Mouse (Mus musculus) fibroblast of lung, adult 2 months (primary cell): ENCODE measurements at regions not wholly inside any gene's neighbourhood (a gene's known extent, or its start where the extent isn't known, plus 50 kb on each side); places are given as distances from the start of the nearest gene placed in this dataset.
"Not testable (repeated sequence)": the region's sequence is repeated elsewhere in the genome, so short reads cannot be mapped to it uniquely, and the experiment has no call there.

Experiments used
- DNase-seq: peaks from one replicate; pipeline ENCODE4 v3.0.0-alpha.2; 2011; ENCODE audit warnings: low read depth

DNA sequence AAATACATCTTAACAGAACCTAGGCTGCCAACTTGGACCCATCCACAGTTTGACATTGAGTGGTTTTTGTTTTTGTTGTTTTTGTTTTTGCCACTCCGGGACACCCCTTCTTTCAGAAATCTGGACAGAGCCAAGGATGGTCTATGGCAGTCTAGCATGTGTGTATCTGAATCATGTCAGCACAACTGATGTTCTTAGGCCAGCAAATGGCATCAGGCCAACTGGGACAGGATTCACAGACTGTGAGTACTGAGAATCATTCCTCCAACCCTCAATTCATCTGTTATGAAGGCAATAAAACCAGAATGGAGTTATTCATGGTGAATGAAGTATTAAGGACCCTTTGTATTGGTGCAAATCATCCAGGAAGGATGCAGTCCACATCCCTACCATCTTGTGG is 1372.5 kb upstream of the Rag2 start:
- no peak for DNase-seq

- no peak for DNase-seq
These were observed 1365.2 kb upstream of the Rag2 start for GRCm38 (mm10) chr2:100259136-100259853.

DNA sequence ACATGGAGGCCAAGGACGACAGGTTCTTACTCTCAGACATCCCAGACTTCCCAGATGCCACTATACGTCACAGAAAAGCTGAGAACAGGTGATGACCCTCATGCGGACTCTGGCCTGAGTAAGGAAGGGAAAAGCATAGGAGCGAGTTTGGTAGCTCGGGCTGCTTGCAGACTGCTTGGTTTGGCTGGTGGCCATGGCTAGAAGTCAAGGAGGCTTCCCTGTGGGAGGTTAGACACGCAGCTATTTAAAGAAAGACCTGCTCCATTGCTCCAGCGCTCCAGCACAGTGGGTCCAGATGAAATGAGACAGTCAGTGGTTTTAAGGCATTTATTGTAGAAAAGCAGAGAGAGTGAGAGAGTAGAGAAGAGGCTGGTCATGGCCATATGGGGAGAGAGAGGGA is 1318.0 kb upstream of the Rag2 start:
- DNase-seq: no peak

- DNase-seq: no peak
These were observed 1311.7 kb upstream of the Rag2 start for GRCm38 (mm10) chr2:100312750-100313275.

- DNase-seq: peak; percentile 26
These were observed 1304.1 kb upstream of the Rag2 start for GRCm38 (mm10) chr2:100320461-100320860.

DNA sequence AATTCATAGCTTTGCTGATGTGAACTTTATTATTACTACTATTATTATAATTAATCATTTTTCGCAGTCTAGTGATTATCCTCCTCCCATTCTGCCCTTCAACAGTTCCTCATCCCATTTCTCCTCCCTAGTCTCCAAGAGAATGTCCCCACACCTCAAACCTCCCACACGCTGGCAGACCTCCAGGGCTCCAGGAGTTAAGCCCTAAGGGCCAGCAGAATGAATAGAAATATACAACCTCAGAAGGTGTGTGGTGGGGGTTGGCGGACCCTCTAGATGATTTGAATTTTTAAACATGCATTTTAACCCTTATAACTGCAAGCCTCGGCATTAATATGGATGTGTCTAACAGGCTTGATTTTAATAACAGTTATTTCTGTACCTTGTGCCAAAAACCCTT is 1283.8 kb upstream of the Rag2 start:
- DNase-seq: no peak

- DNase-seq: no peak
These were observed 1279.5 kb upstream of the Rag2 start for GRCm38 (mm10) chr2:100344921-100345425.

DNA sequence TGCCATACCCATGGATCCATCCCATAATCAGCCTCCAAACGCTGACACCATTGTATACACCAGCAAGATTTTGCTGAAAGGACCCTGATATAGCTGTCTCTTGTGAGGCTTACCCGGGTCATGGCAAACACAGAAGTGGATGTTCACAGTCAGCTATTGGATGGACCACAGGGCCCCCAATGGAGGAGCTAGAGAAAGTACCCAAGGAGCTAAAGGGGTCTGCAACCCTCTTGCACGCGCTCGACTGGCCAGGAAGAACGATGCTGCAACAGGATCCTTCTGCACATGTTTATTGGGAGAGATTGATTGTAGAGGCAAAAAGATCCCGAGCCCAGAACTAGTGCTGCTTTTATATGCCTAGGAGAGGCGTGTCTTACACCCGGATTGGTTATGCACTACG is 1258.9 kb upstream of the Rag2 start:
- not testable (repeated sequence) for DNase-seq

GRCm38 (mm10) chr2:100399776-100400175 is 1224.7 kb upstream of the Rag2 start:
- DNase-seq: no peak

GRCm38 (mm10) chr2:100426661-100427060 is 1197.9 kb upstream of the Rag2 start:
- DNase-seq: no peak

DNA sequence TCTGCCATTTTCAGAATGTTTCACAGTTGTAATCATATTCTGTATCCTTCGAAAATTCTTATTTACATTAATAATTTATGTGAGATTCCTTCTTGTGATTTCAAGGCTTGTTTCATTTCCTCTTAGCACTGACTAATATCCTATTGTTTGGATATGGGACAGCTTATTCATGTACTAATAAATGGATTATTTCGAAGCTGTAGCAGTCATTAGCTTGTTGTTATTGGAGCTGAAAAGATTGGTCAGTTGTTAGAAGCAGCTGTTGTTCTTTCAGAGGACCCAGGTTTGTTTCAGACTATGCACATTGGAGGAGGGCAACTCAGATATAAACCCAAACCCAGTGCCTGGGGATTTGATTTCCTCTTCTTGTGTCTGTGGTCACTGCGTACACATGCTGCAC is 1189.5 kb upstream of the Rag2 start:
- no peak for DNase-seq

- no peak for DNase-seq
These were observed 1178.7 kb upstream of the Rag2 start for GRCm38 (mm10) chr2:100445868-100446267.

DNA sequence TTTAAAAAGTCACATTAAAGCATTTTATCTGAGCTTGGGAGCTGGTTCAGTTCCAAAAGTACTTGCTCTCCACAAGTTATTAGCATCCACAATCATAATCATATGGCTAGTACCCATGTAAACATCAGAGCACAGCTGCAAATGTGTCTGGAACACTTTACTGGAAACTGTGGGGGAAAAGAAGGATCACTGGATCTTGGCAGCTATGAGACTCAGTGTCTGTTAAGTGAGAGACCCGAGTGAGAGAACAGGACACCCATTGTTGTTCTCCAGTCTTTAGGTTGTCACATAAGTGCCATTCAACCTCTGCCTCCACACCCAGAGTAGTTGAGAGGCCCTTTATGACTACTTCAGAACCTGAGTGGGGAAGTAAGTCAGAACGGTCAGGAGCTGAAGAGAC is 1178.2 kb upstream of the Rag2 start:
- no peak for DNase-seq

- not testable (repeated sequence) for DNase-seq
These were observed 1164.9 kb upstream of the Rag2 start for GRCm38 (mm10) chr2:100459641-100460040.

- not testable (repeated sequence) for DNase-seq
These were observed 1138.3 kb upstream of the Rag2 start for GRCm38 (mm10) chr2:100486229-100486628.

- not testable (repeated sequence) for DNase-seq
These were observed 1119.4 kb upstream of the Rag2 start for GRCm38 (mm10) chr2:100505114-100505513.
